Mouse (Mus musculus): ENCODE results near the gene Zfp280d.

- TF ChIP-seq GATA1 (IDR thresholded peaks at IDR 0.05; ENCODE audit: low read length) (no peak), TAL1 (IDR thresholded peaks at IDR 0.05; ENCODE audit: low read length) (no peak)
These were observed 130.3 kb downstream of the Zfp280d start for GRCm38 (mm10) chr9:72404934-72405333.
